Mouse (Mus musculus) embryo, embryonic 11.5 days (tissue): ENCODE data around the gene Alox12e.

Experiments
- DNase-seq: peaks from one replicate; pipeline ENCODE4 v3.0.0-alpha.2; 2012; ENCODE audit warnings: low read depth, low spot score

The Alox12e gene

DNA sequence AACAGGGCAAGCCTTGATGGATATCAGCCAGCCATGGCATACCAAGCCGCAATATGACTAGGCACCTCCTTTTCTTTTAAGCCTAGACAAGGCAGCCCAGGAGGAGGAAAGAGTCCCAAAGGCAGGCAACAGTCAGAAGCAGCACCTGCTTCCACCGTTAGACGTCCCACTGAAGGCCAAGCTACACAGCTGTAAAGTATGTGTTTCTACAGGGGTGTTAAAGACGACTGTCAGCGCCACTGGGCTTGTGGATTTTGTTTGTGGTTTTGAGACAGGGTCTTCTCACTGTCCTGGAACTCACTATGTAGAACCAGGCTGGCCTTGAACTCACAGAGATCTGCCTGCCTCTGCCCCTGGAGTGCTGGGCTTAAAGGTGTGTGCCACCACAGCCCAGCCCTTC lies 36.7 kb downstream of the Alox12e start:
- no peak for DNase-seq

DNA sequence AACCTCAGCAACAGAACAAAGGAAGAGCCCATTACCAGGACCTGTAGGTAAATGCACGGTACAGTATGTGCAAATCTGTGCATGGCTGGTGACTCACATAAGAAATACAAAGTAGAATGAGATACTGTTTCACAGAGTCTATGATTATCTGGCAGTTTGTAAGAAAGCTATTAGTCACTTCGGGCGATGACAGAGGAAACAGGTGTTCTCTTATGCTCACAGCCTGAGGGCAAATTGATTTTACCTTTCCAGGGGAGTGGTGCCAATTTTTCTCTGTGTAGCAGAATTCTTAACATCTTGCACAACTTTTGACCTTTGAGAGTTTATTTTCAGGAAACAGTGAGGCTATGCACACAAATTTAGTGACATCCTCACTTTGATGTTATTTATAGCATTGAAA lies 37.7 kb downstream of the Alox12e start:
- DNase-seq = no peak

DNA sequence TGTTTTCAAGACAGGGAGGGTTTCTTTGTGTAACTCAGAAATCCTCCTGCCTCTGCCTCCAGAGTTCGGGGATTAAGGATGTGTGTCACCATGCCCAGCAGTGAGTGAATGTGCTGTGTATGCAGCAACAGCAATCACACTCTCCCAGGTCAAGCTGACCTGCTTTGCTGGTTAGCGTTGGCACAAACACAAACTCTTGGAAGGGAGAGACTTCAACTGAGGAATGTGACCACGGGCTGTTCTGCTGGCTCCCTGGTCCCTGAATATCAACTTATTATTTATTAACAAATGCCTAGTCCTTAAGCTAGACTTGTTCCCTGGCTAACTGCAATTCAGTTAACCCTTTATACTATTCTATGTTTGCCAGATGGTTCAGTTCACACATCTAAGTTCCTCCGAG lies 38.8 kb downstream of the Alox12e start:
- DNase-seq = no peak

DNA sequence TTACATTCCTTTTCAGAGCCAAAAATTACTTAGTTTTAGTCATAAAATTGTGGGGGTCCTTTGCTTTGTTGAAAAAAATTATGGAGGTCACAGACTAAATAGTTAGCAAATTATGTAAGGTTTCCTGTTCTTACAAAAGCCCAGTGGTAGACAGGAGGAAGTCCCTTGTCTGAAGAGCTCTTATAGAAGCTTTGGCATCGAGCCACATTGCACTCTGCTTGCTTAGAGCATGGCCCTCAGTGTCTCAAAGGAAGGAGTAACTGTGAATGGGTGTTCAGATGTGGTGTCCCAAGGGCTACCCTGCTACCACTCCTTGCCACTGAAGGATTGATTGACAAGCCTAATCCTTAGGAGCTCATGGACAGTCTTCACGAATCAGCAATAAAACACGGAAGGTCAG lies 42.0 kb downstream of the Alox12e start:
- no peak for DNase-seq

DNA sequence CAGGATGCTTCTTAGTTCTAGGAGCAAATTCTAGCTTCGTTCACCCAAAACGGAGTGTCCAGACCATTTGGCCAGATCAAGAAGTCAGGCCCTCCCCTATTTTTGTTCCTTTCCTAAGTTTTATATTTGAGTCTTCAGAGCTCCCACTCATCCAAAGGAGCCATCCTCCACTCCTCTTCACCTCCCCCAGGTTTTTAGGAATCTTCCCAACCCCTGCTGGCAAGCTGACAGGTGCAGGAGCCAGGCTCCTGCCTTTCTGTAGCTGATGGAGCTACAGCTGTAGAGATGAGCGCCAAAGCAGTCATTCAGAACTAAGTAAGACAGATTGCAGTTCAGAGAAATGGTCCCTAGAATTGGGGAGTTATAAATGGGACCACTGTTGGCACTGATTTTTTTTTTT lies 43.5 kb downstream of the Alox12e start:
- DNase-seq = no peak

DNA sequence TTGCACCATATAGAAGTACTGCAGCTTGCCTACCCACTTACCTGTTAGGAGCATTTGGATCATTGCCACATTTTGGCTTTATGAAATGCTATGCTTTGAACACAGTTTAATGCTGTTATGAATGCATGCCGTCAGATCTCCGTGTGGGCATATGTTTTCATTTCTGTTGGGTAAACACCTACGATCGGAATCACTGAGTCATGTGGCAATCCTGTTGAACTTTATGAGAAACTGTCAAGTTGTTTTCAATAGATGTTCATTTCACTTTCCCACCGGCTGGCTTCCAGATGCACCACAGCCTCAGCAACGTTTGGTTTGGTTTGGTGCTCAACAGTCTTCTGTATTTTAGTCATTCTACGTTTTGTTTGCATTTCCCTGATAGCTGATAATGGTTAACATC lies 50.8 kb downstream of the Alox12e start:
- no peak for DNase-seq

DNA sequence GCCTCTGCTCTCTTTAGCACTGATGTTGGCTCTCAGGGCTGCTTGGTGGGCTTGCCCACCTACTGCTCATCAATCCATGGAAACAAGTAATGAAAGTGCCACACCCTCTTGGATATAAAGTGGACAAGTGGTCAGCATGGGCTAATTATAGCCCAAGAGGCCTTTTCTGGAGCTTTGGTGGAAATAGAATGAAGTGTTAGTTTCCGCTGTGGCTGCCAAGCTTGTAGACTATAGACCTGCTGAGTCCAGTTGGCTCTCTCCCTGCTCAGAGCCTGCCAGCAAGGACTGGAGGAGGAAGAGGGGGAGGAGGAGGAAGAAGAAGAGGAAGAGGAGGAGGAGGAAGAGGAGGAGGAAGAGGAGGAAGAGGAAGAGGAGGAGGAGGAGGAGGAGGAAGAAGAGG lies 56.0 kb downstream of the Alox12e start:
- DNase-seq = no peak

DNA sequence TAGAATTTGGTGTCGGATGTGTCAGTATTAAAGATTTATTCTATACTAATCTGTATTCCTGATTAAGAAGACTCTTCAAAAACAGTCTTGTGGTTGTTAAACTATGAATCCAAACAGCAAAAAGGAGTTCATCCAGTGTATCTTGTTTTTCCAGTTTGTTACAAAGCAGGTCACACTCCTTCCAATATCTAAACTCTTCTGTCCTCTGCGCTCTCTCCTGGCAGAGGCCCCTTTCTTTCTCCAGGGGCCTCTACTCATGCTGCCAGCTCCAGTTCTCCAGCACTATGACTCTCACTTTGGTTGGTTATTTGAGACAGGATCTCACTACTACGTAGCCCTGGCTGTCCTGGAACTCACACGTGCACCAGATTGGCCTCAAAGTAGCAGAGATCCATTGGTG lies 56.6 kb downstream of the Alox12e start:
- no peak for DNase-seq
